Mouse (Mus musculus) lung, adult 18-20 months (tissue): ENCODE measurements around the gene Tapbp.
"Not testable (repeated sequence)": the region's sequence is repeated elsewhere in the genome, so short reads cannot be mapped to it uniquely, and the experiment has no call there.

ENCODE experiments used
- DNase-seq, 2 experiments: peaks; one replicate each; pipeline ENCODE4 v3.0.0; 2022; ENCODE audit warnings: mixed read lengths in 2 of 2

Tapbp gene

DNA sequence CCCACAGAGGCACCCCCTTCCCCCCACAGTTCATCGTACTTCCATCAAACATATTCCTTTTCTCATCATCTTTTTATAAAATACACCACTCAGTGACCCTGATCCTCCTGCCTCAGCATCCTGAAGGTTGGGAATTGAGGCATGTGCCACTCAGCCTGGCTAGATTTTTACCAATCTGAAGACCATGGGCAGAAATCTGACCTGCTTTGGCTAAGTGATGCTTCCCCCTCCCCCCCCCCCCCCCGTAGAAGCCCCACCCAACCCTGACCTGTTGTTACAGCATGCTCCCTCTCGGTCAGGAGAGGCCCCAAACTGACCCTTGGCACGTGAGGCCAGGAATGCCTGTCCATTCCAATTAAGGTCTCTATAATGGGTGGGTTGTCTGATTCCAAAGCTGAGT, 10.9 kb upstream of the Tapbp start, which contains the start of gene Platr17:
Gene Platr17 (plus strand): TSS at position 301 of the 400 bp plus-strand sequence.
- DNase-seq = not testable (repeated sequence)

DNA sequence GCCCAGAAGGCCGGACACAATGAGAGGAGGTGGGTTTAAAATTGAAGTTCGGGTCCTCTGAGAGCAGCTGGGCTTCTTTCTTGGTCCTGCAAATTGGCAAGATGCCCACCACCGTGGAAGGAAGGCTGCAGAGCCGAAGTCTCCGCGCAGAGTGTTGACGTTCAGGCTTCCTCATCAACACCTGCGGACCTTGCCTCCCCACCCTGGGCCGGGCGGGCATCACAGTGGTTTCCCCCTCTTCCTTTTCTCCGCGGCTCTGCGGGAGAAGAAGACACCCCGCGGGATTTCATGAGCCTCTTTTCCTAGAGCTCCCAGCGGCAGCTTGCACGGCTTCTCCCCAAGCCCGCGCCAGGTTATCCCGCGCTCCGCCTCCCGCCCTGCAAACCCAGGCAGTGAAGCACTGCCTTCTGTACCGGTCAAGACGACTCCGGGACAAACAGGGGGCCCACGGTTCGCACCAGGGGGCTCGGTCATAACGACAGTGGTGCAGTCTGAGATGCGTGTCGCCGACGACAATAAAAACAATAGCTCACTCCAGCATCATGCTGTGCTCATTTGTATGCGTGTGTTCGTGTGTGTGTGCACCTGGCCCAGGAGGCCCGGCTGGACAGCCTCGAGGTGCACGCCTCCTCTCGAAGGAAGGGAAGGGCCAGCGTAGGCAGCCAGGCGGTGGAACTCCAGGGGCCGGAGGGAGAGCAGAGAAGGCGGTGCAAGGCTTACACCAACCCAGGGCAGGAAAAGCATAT, 7.2 kb upstream of the Tapbp start:
- peak; percentile 43 to 51 for DNase-seq

DNA sequence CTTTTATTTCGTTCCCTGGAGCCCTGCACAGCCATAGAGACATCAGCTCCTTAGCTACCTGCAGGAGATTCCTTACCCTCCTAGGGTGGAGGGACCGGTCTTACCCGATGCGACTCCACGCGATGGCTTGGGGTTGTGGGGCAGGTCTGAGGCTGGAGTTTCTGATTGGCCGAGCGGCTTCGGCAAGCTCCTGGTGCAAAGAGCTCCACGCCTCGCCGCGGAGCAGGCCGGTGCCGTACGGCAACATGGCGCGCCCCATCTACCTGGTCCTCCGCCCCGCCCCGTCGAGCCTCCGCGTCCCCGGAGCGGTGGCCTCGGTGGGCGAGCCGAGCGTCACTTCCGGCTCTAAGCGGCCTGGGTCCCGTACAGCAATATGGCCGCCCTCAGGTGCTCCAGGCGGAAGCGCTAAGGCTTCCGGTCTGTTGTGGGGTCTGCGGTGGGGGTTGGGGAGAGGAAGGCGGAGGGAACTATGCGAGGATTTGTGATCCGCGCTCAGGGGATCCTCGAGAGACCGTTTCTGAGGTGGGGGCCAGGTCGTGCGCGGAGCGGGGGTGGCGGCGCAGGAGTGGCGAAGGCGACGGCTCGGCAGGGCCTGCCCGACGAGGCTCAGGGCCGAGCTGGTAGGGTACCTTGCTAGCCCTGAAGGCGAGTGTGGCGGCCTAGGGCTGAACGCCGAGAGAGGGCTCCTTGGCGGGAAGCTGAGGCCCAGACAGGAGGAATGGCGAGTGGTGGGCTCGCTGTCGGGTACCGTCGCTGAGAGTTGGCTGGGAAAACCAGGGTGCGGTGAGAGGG, 6.4 kb upstream of the Tapbp start, which contains the start of gene Daxx:
Gene Daxx (plus strand): TSS at position 338 of the 792 bp plus-strand sequence.
- DNase-seq = peak; percentile 98 to 99

DNA sequence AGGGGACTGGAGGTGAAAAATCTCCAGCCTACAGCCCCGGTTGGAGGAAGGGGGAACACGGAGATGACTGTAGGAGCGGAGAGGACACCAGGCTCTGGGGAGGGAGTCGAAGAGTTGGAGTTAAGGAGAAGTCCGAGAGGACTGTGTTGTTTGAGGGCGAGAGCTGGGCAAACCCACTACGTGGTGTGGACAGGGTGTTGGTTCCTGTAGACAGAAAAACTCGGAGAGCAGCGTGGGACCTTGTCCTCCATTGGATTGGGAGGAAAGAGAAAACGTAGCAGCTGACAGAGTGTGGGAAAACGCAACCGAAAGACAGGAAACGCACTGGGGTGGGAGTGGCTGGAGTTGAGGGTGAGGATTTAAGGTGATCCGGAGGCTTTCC, 5.8 kb upstream of the Tapbp start:
- DNase-seq = peak; percentile 70 to 77

DNA sequence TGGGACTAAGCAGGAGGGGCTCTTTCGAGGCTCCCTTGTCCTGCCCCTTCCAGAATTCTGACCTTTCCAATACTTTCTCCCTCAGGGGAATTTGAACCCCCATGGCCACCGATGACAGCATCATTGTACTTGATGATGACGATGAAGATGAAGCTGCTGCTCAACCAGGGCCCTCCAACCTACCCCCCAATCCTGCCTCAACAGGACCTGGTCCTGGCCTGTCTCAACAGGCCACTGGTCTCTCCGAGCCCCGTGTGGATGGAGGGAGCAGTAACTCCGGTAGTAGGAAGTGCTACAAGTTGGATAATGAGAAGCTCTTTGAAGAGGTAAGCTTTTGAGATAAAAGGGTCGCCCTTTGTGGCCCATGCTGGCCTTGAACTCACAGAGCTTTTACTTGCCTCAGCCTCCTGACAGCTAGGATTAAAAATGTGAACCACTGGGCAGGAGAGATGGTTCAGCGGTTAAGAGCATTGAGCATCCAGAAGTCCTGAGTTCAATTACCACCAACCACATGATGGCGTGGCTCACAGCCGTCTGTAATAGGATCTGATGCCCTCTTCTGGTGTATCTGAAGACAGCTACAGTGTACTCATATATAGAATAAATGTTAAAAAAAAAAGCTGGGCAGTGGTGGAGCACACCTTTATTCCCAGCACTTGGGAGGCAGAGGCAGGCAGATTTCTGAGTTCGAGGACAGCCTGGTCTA, 5.2 kb upstream of the Tapbp start:
- DNase-seq = no peak

DNA sequence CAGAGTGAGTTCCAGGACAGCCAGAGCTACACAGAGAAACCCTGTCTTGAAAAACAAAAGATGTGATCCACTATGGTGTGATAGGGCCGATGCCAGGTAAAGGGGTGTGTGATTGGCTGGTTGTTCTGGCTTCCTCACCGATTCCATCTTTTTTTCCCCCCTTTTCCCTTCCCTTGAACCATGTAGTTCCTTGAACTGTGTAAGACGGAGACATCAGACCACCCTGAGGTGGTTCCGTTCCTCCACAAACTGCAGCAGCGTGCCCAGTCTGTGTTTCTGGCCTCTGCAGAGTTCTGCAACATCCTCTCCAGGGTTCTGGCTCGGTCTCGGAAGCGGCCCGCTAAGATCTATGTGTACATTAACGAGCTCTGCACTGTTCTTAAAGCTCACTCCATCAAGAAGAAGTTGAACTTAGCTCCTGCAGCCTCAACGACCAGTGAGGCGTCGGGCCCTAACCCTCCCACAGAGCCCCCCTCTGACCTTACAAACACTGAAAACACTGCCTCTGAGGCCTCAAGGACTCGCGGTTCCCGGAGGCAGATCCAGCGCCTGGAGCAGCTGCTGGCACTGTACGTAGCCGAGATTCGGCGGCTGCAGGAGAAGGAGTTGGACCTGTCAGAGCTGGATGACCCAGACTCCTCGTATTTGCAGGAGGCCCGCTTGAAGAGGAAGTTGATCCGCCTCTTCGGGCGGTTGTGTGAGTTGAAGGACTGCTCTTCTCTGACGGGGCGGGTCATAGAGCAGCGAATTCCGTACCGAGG, 4.5 kb upstream of the Tapbp start:
- no peak for DNase-seq

DNA sequence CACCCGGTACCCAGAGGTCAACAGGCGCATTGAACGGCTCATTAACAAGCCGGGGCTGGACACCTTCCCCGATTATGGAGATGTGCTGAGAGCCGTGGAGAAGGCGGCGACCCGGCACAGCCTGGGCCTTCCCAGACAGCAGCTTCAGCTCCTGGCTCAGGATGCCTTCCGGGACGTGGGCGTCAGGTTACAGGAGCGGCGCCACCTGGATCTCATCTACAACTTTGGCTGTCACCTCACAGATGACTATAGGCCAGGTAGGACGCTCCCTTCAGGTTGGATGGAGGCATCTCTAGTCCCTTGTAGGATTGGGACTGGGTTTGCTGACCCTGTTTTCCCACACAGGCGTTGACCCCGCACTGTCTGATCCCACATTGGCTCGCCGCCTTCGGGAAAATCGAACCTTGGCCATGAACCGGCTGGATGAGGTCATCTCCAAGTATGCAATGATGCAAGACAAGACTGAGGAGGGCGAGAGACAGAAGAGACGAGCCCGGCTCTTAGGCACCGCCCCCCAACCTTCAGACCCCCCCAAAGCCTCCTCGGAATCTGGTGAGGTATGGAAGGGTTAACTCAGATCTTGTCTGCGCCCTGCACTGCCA, 3.8 kb upstream of the Tapbp start:
- no peak for DNase-seq

DNA sequence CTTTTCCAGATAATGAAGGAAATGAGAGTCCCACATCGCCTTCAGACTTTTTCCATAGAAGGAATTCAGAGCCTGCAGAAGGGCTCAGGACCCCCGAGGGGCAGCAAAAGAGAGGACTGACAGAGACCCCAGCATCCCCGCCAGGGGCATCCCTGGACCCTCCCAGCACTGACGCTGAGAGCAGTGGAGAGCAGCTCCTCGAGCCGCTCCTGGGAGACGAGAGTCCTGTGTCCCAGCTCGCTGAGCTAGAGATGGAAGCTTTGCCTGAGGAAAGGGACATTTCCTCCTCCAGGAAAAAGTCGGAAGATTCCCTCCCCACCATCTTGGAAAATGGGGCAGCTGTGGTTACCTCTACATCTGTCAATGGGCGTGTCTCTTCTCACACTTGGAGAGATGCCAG, 2.4 kb upstream of the Tapbp start:
- DNase-seq = no peak

DNA sequence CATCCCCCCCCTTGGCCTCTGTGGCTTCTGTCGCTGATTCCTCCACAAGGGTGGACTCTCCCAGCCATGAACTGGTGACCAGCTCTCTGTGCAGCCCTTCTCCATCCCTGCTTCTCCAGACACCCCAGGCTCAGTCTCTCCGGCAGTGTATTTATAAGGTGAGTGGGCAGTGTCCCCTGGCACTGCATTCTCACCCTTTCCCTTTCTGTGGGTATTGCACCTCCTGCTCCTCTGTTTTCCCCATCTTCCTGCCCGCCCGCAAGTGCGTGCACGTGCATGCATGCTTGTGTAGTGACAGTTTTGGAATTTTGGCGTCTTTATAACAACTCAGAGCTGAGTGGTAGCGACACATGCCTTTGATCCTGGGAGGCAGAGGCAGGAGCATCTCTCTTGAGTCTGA, 1.8 kb upstream of the Tapbp start:
- DNase-seq = no peak

DNA sequence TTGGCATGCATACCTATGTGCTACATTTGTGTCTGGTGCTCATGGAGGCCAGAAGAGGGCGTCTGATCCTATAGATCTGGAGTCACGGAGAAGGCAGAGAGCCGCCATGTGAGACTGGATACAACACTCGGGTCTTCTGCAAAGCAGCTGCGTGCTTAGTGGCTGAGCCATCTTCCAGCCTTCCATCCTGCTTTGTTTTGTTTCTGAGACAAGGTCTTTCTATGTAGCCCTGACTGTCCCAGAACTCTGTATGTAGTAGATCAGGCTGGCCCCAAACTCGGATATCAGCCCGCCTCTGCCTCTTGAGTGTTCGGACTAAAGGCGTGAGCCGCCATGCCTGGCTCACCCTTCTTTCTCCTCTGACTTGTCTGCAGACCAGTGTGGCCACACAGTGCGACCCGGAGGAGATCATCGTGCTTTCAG, 719 bp upstream of the Tapbp start:
- DNase-seq = no peak

DNA sequence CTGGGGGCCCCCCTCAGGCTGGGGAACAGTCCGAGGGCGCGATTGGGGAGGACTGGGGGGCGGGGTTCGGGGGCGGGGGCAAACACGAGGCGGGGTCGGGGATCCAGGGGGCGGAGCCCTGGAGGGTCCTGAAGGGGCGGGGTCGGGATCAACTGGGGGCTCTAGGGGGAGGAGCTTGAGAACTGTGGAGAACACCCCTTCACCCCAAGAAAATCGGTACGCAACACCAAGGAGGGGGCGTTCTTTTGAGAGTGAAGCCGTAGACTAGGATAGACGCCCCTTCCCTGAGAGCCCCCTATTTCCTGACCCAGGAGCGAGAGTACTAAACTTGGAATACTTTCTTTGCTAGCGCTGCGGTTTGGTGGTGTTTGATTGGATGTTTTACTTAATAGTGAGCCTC, 595 bp downstream of the Tapbp start:
- DNase-seq = no peak

DNA sequence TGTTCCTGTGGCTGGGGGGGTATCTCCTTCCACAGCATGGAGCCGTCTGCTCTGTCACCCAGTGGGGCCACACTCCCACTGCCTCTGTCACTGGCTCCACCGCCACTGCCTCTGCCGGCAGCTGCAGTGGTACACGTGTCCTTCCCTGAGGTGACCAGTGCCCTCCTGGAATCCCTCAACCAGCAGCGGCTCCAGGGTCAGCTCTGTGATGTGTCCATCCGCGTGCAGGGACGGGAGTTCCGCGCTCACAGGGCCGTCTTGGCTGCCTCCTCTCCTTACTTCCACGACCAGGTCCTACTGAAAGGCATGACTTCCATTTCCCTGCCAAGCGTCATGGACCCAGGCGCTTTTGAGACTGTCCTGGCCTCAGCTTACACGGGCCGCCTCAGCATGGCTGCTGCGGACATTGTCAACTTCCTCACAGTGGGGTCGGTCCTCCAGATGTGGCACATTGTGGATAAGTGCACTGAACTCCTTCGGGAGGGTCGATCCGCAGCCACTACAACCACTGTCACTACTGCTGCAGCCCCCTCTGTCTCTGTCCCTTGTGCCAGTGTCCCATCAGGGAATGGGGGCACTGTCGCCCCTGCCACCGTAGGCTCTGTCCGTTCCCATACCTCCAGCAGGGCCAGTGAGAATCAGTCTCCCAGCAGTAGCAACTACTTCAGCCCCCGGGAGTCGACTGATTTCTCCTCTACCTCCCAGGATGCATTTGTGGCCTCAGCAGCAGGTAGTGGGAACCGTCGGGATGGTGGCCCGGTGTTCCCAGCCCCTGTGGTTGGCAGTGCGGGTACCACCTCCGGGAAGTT, 1.4 kb downstream of the Tapbp start:
- DNase-seq = no peak

DNA sequence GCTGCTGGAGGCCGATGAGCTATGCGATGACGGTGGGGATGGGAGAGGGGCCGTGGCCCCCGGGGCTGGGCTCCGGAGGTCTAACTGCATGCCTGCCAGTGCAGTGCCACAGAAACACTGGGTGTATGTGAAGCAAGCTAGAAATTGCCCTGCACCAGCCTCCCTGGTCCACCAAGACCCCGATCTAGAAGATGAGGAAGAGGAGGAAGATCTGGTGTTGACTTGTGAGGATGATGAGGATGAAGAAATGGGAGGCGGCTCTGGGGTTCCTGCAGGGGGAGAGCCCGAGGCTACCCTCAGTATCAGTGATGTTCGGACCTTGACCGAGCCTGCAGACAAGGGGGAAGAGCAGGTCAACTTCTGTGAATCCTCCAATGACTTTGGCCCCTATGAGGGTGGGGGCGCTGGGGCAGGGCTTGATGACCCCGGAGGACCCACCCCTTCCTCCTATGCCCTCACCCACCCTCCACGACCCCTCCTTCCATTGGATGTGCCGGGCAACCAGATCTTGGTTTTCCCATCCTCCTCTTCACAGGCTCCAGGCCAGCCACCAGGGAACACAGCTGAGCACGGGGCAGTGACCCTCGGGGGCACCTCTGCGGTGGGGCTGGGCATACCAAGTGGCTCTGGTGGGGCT, 2.1 kb downstream of the Tapbp start:
- DNase-seq = no peak

DNA sequence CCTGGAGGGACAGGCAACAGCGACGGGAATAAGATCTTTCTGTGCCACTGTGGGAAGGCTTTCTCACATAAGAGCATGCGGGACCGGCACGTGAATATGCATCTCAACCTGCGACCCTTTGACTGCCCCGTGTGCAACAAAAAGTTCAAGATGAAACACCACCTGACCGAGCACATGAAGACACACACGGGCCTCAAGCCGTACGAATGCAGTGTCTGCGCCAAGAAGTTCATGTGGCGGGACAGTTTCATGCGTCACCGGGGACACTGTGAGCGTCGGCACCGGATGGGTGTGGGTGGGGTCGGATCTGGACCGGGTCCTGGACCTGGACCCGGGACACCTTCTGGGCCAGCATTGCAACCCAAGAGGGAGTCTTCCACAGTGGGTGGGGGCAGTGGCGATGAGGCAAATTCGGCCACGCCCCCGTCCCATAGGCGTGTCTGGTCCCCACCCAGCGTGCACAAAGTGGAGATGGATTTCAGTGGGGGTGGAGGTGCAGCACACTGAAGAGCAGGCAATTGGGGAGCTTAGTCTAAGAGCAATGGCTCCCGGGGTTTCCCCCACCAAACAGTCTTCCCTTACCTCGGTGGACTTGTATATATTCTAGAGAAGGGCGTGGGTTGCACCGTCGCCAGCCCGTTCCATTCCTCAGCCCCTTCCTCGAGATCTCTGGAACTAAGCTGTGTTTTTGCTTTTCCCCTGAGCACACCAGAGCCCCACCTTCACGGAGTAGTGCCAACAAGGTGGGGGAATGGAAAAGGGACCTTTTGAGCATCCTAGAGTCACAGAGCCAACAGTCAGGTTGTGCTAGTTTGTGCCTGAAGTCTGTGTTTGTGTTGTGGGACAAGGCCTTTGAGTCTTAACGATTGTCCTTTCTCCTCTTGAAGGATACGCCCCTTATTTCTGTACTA, 2.8 kb downstream of the Tapbp start:
- DNase-seq = peak; percentile 41 to 50

DNA sequence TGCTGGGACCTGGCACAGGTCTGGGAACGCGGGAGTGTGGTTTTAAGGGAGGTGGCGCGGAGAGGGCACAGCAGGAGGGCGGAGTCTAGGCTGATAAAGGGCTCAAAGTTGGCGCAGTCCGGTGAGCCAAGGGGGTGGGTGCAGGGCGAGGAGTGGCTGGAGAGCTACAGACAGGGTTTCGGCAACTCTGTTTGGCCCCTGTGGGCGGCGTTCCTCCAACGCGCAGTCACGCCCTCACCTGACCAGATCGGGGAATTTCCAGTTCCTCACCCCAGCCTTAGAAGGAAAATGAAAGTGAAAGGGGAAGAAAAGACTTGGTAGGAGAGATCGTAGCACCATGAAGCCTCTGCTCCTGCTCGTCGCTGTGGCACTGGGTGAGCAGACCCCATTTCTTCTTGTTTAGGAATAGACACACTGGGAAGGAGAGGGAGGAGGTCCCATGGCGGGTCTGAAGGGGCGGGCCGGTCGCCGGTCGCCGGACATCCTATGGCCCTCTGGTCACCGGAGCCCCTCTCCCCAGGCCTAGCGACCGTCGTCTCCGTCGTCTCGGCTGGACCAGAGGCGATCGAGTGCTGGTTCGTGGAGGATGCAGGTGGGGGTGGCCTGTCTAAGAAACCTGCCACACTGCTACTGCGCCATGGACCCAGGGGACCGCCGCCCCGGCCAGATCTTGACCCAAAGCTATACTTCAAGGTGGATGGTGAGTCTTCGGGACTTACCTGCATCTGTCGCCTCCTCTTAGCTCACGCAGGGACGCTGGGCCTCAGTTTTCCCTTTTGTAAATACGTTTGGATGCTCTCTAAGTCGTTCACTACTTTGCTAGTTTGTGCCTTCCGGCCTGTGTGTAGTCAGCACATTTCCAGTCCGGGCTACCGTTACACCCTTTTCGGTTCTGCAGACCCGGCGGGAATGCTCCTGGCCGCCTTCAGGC, 3.9 kb downstream of the Tapbp start:
- peak; percentile 96 to 97 for DNase-seq

DNA sequence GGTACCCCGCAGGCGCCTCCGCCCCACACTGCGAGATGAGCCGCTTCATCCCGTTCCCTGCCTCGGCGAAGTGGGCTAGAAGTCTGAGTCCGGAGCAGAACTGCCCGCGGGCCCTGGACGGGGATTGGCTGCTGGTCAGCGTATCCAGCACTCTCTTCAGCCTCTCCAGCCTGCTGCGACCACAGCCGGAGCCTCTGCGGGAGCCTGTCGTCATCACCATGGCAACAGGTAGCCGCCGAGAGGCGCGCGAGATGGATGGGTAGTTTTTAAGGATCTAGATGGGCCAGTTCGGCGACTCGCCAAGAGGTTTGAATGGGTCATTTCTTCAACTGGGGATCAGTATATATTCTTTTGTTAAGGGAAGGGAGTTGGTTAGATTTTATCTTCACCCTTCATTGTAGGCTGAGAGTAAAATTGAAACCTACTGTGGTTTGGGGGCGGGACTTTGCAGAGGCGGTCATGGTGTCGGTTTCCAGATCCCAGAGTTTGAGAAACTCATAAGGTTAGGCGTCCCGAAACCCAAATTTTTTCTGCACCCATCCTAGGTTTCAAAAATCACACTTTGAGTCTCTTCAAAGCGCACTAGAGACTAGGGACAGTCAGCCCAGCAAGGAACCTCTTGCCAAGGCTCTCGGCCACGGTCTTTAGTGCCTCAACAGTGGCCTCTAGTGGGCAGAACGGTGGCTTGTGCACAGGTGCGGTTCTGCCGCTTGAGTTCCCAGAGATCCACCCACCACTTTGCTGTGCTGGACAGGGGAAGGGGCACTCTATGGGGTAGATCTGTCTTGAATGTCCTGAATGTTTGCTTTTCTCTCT, 4.8 kb downstream of the Tapbp start:
- DNase-seq = peak; percentile 85 to 88

DNA sequence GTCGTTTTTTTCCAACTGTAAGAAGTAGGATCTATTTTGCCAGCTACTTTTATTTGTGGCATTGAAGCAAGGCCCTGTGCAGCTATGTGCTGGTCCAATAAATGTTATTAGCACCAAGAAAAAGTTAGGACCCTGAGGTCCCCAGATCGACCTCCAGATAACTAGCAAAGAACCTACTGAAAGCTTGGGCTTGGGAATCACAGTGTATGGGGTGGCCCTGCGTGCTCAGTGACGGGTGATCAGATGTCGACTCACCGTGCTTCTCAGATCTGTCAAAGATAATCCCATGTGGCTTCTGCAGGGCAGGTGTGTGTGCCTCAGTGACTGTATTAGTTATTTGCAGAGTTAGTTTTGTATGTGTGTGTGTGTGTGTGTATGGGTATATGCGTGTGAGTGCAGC, 5.7 kb downstream of the Tapbp start:
- no peak for DNase-seq
